Mouse (Mus musculus): Measurements from ENCODE around the gene Rsg1.

Rsg1 gene

DNA sequence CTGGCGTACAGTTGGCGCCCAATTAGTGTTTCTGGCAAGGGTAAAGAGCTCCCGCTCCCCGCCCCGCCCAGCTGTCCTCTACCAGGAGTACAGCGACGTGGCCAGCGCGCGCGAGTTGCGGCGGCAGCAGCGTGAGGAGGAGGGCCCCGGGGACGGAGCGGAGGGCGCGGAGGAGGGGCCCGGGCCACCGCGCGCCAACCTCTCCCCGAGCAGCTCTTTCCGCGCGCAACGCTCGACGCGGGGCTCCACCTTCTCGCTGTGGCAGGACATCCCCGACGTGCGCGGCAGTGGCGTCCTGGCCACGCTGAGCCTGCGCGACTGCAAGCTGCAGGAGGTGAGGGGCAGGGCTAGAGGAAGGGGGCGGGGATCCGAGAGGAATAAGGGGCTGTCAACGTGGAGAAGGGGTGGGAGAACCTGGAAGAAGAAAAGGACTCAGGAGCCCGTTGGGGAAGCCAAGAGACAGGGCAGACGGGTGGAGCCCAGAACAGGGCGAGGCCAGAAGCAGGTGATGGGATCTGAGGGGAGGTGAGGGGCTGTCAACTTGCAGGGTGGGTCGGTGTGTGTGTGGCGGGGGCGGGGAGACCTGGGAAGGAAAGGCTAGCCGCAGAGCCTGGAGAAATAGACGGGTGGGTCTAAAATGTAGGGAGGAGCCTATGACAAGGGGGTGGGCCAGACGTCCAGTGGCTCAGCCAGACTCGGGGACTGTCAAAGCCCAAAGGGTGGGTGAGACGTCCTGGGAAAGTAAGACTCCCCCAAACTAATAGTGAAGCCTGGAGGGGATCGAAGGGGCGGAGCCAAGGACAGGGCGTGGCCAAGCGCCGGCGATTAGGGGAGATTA is 34.2 kb downstream of the Rsg1 start:
- DNase-seq (ENCODE audit: low spot score), result no peak

DNA sequence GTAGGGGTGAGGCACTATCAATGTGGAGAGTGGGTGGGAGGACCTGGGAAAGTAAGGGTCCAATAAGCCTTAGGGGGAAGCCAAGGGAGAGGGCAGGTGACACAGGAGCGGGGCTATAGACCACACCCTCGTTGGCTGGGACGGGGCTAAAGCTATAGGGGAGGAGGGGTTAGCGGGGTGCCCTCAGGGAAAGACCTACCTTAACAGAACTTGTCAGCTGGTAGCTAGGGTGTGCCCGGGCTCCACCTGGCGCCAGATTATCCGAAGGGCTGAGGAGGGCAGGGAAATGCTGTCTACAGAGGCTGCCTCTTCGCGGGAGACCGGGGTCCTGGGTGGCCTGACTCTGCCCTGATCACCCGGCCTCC is 34.8 kb downstream of the Rsg1 start:
- no peak for DNase-seq (ENCODE audit: low spot score)

DNA sequence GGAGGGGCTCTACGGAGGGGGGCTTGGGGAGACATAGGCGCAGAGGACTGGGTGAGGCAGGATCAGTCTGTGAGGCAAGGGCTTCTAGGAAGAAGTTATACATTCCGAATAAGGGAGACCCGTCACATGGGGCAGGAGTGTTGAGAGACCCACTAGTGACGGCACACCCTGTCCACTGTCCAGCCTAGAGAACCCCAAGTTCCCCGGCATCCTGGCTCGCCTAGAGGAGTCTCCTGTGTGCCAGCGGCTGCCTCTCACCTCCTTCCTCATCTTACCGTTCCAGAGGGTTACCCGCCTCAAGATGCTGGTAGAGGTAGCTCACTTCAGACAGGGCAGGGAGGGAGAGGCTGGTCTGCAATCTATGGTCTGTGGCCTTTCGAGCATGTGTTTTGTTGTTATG is 35.6 kb downstream of the Rsg1 start:
- no peak for DNase-seq (ENCODE audit: low spot score)

DNA sequence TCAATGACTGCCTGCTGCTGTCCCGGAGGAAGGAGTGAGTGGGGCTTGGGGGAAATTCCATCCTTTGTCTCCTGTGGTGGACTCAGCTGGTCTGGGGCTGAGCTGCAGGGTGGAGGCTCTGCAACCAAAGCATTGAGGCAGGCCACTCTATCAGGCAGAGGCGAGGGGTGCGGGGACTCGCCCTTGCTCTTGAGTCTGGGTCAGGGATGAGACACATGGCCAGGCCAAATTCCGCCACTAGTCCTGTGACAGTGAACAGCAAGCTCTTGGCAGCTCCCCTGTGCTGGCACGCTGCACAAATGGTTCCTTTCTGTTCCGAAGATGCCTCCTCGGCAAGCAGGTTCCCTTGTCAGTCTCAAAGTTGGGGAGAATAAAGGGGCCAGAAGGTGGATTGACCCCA is 37.3 kb downstream of the Rsg1 start:
- DNase-seq (ENCODE audit: low spot score), result no peak

DNA sequence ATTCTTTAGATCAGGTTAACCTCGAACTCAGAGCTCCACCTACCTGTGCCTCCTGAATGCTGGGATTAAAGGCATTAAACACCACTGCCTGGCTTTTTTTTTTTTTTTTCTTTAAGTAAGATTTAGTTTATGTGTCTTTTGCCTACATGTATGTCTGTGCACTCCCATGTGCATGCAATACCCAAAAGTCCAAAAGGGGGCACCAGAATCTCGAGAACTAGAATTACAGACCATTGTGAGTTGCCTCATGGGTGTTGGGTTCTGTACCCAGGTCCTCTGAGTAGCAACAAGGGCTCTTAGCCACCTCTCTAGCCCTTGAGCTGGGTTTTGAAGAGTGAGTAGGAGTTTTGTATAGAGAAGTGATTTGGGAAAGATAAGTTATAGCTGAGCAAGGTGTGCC is 38.9 kb downstream of the Rsg1 start:
- no peak for DNase-seq (ENCODE audit: low spot score)

DNA sequence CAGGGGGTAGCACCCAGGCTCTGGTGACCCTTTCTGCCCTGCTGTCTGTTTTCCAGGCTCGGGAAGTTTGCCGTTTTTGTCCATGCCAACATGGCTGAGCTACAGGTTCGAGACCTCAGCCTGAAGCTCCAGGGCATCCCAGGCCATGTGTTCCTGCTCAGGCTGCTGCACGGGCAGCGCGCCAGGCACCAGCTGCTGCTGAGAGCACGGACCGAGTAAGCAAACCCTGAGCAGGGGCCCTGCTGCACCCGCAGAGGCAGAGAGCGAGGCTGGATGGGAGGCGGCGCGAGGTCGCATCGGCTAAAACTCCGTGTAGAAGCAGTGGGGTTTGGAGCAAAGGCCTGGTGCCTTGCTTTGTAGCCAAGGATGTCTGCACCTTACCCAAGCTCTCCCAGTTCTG is 40.5 kb downstream of the Rsg1 start:
- peak; percentile 70 for DNase-seq (ENCODE audit: low spot score)

DNA sequence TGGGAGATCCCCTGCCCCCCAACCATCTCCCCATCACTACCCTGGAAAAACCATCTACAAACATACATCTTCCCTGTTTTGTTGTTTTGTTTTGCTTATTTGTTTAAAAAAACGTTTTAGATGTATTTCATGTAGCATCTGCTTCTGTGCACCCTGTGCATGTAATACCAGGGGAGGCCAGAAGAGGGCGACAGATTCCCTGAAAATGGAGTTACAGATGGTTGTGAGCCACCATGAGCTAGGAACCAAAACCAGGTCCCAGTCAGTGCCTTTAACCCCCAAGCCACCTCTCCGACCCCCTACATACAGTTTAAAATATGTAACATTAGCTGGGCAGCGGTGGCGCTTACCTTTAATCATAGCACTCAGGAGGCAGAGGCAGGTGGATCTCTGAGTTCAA is 43.7 kb downstream of the Rsg1 start:
- peak; percentile 53 for DNase-seq (ENCODE audit: low spot score)

DNA sequence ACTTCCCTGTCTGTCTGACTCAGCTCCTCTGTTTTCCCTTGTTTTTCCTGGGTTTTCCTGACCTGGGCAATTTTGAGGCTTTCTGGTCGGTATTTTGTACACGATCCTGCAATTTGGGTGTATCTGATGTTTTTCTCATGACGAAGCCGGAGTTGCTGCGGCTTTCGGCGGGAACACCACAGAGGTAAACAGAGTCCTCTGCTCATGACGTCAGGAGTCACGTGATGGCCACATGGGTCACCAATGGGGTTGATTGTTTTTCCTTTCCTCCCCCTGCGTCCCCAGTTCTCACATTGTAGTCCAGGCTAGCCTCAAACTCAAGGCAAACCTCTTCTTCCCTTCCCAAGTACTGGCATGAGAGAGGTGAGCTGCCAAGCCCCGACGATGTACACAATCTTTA is 45.7 kb downstream of the Rsg1 start:
- DNase-seq (ENCODE audit: low spot score), result no peak

DNA sequence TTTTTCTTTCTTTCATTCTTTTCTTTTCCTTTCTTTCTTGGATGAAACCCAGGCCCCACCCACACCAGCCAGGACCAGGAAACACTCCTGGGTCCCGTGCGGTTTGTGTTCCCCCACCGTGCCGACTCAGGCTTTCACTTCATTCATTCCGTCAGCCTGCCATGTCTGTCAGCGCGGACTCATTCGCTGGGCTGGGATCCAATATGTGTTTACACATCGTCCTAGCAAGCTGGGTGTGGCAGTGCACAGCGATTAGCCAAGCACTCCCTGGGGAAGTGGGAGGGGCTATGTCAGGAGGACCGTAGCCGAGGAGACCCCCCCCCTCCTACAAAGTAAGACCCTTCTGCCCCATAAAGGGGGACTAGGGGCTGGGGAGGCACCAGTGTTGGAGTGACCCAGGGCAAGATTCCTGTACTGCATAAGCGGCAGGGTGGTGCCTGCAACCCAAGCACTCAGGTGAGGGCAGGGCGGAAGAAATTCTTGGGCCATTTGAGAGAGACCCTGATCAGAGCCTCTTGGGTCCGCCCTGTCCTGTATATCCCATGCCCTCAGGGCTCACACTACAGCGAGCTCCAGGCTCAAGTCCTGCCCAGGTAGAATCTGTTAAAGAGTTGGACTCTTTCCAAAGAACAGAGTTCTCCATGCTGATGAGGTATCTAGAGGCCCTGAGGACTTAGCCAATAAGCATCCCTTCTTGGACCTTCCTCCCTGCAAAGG is 46.4 kb downstream of the Rsg1 start:
- no peak for DNase-seq (ENCODE audit: low spot score)

DNA sequence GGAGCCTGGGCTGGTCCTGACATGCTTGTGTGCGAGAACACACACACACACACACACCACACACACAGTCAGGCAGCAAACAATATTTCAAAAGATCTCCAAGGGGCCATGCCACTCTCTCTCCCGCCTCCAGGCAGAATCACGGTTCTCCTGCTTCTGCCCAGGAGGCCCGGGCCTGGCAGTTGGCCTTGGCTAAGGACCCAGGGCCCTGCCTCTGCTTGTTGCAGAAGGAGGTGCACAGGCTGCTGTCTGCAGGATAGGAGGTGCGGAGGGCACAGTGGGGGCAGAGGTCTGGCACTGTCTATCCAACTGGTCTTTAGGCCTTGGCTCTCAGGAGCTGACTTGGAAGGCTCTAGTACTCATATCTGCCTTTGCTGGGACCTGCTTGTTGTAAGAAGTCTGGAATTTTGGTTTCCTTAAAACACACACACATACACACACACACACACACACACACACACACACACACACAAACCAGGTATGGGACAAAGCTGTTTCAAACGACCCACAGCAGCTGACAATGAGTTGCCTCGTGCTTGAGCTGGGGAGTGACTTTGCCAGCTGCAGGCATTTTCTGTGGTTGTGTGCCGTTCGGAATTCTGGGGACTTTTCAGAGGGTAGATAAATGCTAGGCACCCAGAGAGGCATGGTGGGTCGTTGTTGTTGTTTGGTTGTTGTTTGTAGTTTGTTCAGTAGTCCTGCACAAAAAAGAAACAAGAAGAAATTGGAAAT is 49.3 kb downstream of the Rsg1 start:
- DNase-seq (ENCODE audit: low spot score), result no peak

DNA sequence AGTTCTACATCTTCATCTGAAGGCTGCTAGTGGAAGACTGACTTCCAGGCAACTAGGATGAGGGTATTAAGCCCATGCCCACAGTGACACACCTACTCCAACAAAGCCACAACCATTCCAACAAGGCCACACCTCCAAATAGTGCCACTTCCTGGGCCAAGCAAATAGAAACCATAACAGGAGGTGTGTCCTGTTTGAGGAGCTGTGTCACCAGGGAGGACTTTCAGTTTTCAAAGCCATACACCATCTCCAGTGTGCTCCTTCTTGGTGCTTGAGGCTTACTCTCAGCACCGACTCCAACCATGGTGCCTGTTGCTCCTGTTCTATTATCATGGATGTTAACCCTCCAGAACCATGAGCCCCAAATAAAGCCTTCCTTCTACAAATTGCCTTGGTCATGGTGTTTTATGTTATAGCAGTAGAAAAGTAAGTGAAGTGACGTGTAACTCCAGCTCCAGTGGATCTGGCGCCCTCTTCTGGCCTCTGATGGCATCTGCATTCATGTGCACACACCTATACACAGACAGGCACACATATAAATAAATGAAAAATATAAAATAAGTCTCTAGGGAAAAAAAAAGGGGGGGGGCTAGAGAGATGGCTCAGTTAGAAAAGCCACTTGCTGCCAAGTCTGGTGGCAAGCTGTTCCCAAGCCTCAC is 52.4 kb downstream of the Rsg1 start:
- DNase-seq (ENCODE audit: low spot score), result no peak

DNA sequence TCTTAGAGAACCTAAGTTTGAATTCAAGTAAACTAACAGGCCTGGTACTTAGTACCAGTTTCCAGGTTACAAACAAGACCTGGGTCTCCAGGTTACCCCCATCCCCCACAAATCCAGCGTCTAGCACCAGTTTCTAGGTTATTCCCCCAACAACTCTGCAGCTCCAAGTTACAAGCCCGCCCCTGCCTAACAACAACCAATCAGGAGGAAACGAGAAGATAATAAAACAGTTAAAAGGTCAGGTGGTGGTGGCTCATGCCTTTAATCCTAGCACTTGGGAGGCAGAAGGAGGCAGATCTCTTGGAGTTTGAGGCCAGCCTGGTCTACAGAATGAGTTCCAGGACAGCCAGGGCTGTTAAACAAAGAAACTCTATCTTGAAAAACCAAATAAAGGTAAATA is 53.5 kb downstream of the Rsg1 start:
- no peak for DNase-seq (ENCODE audit: low spot score)

DNA sequence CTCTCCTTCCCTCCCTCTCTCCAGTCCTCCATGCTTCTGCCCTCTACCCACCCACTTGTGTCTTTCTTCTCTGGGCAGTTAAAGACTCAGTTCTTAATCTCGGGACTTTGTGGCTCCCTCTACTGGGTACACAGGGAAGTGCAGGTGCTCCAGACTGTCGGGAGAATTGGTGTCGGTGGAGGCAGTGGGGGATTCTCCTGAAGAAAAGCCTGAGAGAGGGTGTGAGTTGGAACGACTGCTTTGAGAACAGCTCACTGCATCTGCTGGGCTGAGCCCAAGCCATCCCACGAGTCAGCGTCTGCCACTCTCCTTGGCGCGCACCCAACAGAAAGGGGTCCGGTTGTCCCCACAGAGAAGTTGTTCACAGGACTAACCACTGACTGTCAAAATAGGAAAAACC is 54.1 kb downstream of the Rsg1 start:
- DNase-seq (ENCODE audit: low spot score), result no peak

DNA sequence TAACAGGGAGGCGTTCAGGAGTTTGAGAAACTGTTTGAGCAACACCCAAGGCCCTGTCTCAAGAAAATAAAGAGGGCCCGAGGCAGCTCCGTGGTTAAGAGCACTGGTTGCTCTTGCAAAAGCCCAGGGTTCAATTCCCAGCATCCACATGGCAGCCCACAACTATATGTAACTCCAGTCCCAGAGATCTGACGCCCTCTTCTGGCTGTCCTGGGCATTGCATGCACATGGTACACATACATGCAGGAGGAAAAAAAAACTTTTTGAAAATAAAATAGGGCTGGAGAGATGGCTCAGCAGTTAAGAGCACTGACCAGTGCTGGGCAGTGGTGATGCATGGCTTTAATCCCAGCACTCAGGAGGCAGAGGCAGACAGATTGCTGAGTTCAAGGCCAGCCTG is 54.6 kb downstream of the Rsg1 start:
- DNase-seq (ENCODE audit: low spot score), result peak; percentile 71

DNA sequence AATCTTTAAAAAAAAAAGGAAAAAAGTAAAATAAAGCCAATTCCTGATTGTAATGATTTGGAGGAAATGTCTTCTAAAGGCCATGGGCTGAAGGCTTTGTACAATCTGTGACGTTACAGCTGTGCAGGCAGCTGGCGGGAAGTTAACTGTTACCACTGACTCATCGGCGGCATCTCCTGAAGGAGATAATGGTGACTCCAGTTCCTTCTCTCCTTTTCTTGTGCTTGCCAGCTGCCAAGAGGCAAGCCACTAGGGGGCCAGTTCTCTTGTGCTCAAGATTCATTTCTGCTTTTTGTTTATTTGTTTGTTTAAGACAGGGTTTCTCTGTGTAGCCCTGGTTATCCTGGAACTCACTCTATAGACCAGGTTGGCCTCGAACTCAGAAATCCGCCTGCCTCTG is 55.3 kb downstream of the Rsg1 start:
- DNase-seq (ENCODE audit: low spot score), result no peak

DNA sequence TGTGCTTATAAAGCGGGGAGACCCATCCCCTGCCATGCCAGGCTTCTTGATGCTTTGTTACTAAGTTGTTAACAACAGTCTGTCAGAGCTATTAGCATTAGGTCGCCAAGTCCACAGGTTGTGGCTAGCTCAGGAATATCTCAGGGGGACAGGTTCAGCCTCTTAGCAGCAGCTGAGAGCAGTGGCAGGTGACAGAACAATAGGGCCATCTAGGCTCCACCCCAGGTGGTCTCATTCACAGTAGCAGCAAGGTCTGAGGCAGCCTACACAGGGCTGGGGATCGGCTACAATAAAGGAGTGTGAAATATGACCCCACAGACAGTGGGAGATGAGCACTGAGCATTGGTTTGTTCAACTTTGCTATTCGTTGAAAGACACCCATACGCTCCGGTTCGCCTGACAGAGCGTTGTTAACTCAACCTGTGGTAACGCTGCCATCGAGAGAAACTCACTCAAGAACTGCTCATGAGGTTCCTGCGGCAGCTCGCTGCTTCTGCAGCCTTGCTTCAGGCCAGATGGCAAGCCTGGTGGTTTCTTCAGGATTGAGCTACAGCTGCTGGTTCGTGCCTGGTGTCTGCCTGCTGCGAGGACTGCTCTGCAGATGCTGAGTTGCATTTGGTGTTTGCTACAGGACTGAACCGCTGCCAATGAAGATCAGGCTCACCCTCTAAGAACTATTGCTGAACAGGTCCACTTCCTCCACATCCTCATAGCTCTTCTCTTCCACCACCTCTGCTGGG is 56.6 kb downstream of the Rsg1 start:
- DNase-seq (ENCODE audit: low spot score), result no peak

DNA sequence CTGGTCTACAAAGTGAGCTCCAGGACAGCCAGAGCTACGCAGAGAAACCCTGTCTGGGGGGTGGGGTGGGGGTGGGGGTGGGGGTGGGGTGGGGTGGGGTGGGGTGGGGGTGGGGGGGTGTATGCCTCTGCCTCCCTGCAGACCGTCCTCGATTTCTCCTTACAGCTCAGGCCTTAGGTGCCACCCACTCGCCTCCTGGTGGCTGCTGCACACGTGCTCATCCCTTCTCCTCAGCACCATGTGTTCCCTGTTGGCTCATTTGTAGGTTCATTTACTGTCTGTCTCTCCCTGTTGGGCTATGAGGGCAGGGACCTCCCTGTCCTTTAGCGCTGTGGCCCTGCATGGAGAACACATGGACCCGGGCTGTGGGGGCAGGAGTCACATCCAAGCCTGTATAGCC is 57.5 kb downstream of the Rsg1 start:
- DNase-seq (ENCODE audit: low spot score), result no peak

DNA sequence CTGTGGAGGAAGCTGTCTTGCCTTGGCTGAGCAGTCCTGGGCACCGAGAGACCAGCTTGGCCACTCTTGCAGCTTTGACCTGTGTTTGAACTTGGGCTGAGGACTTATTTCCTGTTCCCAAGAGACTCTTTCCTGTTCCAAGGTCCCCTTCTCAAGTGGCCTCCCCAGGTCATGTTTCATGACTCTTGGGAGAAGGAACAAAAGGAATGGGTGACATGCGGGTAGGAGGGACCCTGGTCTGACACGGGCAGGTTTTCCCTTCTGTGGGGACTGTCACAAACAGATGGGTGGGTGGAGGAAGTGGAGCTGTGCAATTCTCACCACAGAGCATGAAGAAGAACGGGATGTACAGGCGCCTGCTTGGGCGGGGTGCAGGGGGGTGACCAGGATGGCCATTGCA is 58.0 kb downstream of the Rsg1 start:
- DNase-seq (ENCODE audit: low spot score), result no peak

DNA sequence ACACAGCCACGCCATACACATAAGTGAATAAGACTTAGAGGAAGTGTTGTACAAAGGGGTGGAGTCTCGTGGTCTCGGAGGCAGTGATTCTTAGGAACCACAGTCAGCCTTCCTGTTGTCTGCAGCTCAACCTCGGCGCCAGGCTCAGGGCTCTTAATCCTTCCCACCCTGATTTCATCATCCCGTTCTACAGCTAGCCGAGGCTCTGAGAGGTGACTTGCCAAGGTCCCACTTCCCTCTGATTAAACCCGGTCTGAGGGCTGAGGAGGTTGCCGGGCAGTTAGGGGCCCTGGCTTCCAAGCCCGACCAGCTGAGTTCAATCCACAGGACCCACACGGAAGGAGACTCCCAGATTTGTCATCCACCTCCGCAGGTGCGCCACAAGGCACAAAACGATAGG is 59.1 kb downstream of the Rsg1 start:
- no peak for DNase-seq (ENCODE audit: low spot score)

DNA sequence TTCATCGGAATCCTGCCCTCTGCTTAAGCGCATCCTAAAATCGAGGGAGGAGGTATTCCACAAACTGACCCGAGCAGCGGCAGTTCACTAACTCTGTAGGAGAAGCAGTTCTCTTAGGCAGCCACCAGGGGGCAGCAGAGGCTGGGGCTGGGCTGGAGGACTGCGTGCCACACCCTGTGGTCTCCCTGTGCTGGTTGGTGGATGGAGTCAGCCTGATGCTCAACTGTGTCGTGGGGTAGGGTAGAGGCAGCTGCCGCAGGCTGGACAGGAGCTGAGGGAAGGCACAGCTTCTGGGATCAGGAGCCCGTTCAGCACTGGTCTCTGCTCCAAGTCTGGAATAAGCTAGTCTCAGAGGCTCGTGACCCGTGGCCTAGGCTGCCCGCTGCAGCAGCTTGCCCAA is 59.5 kb downstream of the Rsg1 start:
- peak; percentile 78 for DNase-seq (ENCODE audit: low spot score)

DNA sequence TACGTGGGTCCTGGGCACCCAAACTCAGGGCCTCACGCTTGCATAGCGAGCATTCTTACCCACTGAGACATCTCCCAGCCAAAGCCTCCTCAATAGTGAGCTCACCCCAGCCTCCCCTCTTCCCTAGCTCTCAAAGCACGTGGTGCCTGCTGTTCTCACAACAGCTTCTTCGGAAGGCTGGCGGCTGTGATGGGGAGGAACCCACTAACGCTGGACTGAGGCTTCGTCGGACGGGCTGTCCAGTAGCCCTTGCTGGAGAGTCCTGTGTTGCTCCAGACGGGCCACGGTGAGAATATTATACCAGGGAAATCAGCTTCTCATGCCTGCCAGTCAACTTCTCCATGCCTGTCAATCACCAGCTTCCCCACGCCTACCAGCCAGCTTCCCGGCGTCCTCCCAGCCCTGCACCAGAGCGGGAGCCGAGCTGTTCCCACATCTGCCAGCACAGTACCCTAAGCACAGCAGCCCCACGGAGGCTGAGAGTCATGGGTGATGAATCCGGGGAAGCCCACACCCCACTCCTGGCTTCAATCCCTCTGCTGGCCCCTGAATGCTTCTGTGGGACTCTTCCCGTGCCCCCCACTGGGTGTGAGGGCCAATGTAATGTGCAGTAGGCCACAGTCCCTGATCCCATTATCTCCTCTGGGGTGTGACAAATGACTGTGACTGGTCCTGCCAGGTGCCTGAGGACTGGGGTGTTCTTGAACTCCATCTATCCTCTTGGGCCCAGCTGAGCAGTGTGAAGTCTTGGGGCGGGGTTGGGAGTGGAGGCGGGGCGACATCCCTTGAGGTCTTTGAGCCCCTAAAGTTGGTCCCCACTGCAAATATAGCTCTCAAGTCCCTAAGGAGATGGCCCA is 61.0 kb downstream of the Rsg1 start:
- no peak for DNase-seq (ENCODE audit: low spot score)

All from testis, postnatal 14 days (tissue).